Mouse (Mus musculus): ENCODE results near the gene Mylk3. TPM values are rescaled to one million over a fixed set of nuclear protein-coding genes. Genes with fewer than 3 reads are reported as not detected.

The Mylk3 gene
- polyA plus RNA-seq, 1 experiment from 2014 or later: 4.4 TPM

DNA sequence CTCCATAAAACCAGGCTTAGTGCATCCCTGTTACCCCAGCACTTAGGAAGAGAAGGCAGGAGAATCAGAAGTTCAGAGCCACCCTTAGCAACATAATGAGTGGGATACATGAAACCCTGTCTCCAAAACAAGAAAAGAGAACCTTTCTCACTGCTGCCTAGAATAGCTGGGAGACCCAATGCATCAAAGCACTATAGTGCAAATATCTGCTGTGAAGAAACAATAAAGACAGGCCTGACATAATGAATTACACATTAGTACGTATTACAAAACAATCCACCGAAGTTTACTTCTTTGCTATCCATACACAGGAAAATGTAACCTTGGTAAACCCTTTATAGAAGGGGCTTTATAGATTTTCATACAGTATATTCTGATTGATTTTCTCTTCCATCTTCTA lies 77.6 kb downstream of the Mylk3 start:
- H3K36me3 ChIP-seq: peaks cover 50% of the 10 kb centered on the region
- H3K9ac ChIP-seq: no peak overlapping the region
- no peak for ATAC-seq (ENCODE audit: insufficient number of reproducible peaks, insufficient read depth, low FRiP score, low TSS enrichment, low read depth)
- no peak overlapping the region for H3K4me3 ChIP-seq
- no peak overlapping the region for H3K4me2 ChIP-seq
- 89% methylated on average over 2 of the region's 2 CpGs for WGBS
- H3K27ac ChIP-seq: no peak overlapping the region
- no peaks in the 10 kb centered on the region for H3K27me3 ChIP-seq
- no peaks in the 10 kb centered on the region for H3K4me1 ChIP-seq
- H3K9me3 ChIP-seq: no peaks in the 10 kb centered on the region

DNA sequence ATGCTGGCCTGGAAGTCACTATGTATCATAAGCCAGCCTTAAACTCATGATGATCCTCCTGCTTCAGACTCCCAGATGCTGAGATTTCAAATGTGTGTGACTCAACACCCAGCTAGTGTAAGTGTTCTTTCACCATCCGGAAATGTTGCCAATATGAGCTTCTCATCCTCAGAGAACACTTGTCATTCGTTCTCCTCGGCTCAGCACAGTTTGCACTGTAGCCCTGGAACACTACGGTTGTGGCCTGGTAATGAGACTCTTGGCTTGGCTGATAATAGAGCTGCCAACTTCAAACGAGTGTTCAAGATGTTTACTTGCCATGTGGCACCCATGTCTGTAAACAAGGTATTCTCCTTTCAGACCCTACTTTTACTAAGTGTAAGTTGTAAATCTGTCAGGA lies 82.6 kb downstream of the Mylk3 start:
- no peak for ATAC-seq (ENCODE audit: insufficient number of reproducible peaks, insufficient read depth, low FRiP score, low TSS enrichment, low read depth)
- H3K4me2 ChIP-seq: no peak overlapping the region
- 87% methylated on average over 5 of the region's 5 CpGs for WGBS

DNA sequence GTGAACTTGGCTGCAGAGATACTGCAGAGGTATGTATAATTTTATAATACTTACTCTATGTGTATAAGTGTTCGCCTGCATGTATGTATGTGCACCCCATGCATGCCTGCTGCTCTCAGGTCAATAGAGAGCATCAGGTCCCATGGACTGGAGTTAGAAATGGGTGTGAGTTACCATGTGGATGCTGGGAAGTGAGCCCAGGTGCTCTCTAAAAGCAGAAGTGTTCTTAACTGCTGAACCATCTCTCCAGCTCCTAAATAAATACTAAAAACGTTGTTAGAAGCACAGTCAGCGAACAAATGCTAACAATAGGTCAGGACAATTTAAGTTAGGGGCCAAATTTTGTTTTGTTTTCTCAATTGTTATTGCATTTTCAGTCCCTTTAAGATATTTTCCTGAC lies 83.2 kb downstream of the Mylk3 start:
- no peaks in the 10 kb centered on the region for H3K27me3 ChIP-seq
- ATAC-seq (ENCODE audit: insufficient number of reproducible peaks, insufficient read depth, low FRiP score, low TSS enrichment, low read depth): no peak
- 92% methylated on average over 3 of the region's 3 CpGs for WGBS
- peaks cover 48% of the 10 kb centered on the region for H3K36me3 ChIP-seq
- H3K9ac ChIP-seq: no peak overlapping the region
- H3K4me3 ChIP-seq: no peak overlapping the region
- peaks cover 20% of the 10 kb centered on the region for H3K4me1 ChIP-seq
- H3K9me3 ChIP-seq: no peaks in the 10 kb centered on the region
- no peak overlapping the region for H3K4me2 ChIP-seq
- no peak overlapping the region for H3K27ac ChIP-seq

More for the DNA sequence above, 82.6 kb downstream of the Mylk3 start:
- Histone ChIP-seq H3K27me3 (no peaks in the 10 kb centered on the region), H3K27ac (no peak overlapping the region), H3K4me3 (no peak overlapping the region), H3K4me1 (peaks cover 14% of the 10 kb centered on the region), H3K36me3 (peaks cover 54% of the 10 kb centered on the region), H3K9me3 (no peaks in the 10 kb centered on the region), H3K9ac (no peak overlapping the region)

DNA sequence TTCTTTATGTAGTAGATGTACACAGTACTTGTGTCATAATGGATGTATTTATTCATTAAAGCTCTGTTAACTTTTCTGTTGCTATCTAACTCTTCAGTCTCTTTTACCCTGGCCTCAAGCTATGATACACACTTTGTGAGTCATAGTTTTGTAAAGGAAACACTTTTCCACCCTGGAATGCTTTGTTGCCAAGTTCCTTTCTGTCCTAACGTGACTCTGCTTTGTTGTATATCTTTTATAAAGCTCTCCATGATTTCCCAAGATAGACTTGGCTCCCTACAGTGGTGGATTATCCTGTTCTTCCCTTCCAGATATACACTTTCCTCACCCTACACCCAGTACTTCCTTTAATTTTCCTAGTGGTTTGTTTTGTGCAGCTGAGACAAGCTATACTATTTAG lies 84.2 kb downstream of the Mylk3 start:
- H3K9ac ChIP-seq: no peak overlapping the region
- no peak for ATAC-seq (ENCODE audit: insufficient number of reproducible peaks, insufficient read depth, low FRiP score, low TSS enrichment, low read depth)
- peaks cover 41% of the 10 kb centered on the region for H3K36me3 ChIP-seq
- peaks cover 25% of the 10 kb centered on the region for H3K4me1 ChIP-seq
- H3K27me3 ChIP-seq: no peaks in the 10 kb centered on the region
- H3K9me3 ChIP-seq: no peaks in the 10 kb centered on the region
- H3K4me2 ChIP-seq: no peak overlapping the region
- no peak overlapping the region for H3K27ac ChIP-seq
- no peak overlapping the region for H3K4me3 ChIP-seq
- WGBS: 61% methylated on average over 1 of the region's 1 CpGs

DNA sequence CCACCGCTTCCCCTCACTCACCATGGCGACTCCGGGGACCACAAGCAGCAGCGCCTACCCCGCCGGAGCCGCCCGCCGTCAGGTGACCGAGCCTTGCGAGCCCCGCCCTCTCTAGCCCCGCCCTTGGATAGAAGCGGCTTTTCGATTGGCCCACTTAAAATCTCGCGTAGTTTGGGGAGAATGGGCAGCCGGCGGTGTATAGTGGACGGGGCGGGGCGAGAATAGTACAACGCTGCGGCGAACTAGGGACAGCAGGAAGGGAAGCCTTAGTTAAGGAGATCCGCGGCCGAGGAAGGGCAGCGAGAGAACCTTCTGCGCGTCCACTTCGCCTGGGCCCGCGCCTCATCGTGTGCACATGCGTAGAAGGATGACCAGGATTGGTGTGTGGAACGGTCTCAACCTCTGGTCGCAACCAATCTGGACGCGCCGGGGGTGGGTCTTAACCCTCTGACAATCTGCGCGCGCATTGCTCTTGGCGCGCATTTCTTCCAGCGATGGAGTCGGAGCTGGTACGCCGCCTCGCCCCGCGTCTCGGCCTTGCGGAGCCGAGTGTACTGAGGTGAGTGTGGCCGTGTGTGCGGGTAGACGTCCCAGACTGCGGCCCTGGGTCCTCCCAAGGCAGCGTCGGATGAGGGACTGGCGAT lies 86.6 kb downstream of the Mylk3 start, which contains the start of the genes Orc6 and Vps35:
Gene Orc6, plus strand, starts transcription at position 199 of the 644 bp plus-strand sequence.
Gene Vps35, minus strand, starts transcription at position 369 of the 644 bp plus-strand sequence.
- ATAC-seq (ENCODE audit: insufficient number of reproducible peaks, insufficient read depth, low FRiP score, low TSS enrichment, low read depth): peak; percentile 98
- Histone ChIP-seq H3K4me1 (peaks cover 25% of the 10 kb centered on the region), H3K4me3 (peak within 1 kb of the TSS; percentile 94), H3K9ac (peak within 1 kb of the TSS; percentile 96), H3K9me3 (no peaks in the 10 kb centered on the region), H3K27me3 (no peaks in the 10 kb centered on the region), H3K36me3 (peaks cover 21% of the 10 kb centered on the region), H3K27ac (peak within 1 kb of the TSS; percentile 97), H3K4me2 (peak within 1 kb of the TSS; percentile 85)
- under 1% methylated on average over 63 of the region's 63 CpGs for WGBS

- ATAC-seq (ENCODE audit: insufficient number of reproducible peaks, insufficient read depth, low FRiP score, low TSS enrichment, low read depth): 0 out of 2 replicates have a peak, but pooled peaks have one; percentile 28
- H3K27me3 ChIP-seq: no peaks in the 10 kb centered on the region
- H3K9me3 ChIP-seq: no peaks in the 10 kb centered on the region
- H3K27ac ChIP-seq: peak overlapping the region; percentile 97
- peak overlapping the region; percentile 94 for H3K4me3 ChIP-seq
- peaks cover 25% of the 10 kb centered on the region for H3K4me1 ChIP-seq
- H3K36me3 ChIP-seq: peaks cover 22% of the 10 kb centered on the region
- peak overlapping the region; percentile 96 for H3K9ac ChIP-seq
- WGBS: under 1% methylated on average over 52 of the region's 53 CpGs
- peak overlapping the region; percentile 85 for H3K4me2 ChIP-seq
Measured at GRCm38 (mm10) chr8:85298600-85299433, 87.3 kb downstream of the Mylk3 start.

GRCm38 (mm10) chr8:85286846-85287245 lies 99.3 kb downstream of the Mylk3 start:
- H3K4me1 ChIP-seq: no peaks in the 10 kb centered on the region
- no peak overlapping the region for H3K27ac ChIP-seq
- H3K9ac ChIP-seq: no peak overlapping the region
- no peak overlapping the region for H3K4me2 ChIP-seq
- WGBS: 92% methylated on average over 1 of the region's 1 CpGs
- no peaks in the 10 kb centered on the region for H3K9me3 ChIP-seq
- H3K36me3 ChIP-seq: peaks cover 66% of the 10 kb centered on the region
- ATAC-seq (ENCODE audit: insufficient number of reproducible peaks, insufficient read depth, low FRiP score, low TSS enrichment, low read depth): no peak
- no peaks in the 10 kb centered on the region for H3K27me3 ChIP-seq
- no peak overlapping the region for H3K4me3 ChIP-seq

Other genes starting within 250 kb of the Mylk3 start
- not detected in 2 replicates for gene Cks1brt, start 234.4 kb downstream of the Mylk3 start, polyA plus RNA-seq (2015; fragmentation: Nextera tagmentation; extraction: Ambion mirVana)
- not detected in 2 replicates for gene Olfr371, start 160.4 kb downstream of the Mylk3 start, polyA plus RNA-seq (2015; fragmentation: Nextera tagmentation; extraction: Ambion mirVana)
- gene Orc6, start 86.7 kb downstream of the Mylk3 start, polyA plus RNA-seq (2015; fragmentation: Nextera tagmentation; extraction: Ambion mirVana): 111 and 116 TPM in 2 replicates
- 127 and 136 TPM in 2 replicates for gene Vps35, start 86.5 kb downstream of the Mylk3 start, polyA plus RNA-seq (2015; fragmentation: Nextera tagmentation; extraction: Ambion mirVana)
- 54.0 and 56.6 TPM in 2 replicates for gene 4921524J17Rik, start 46.5 kb upstream of the Mylk3 start, polyA plus RNA-seq (2015; fragmentation: Nextera tagmentation; extraction: Ambion mirVana)
- 36.0 and 40.2 TPM in 2 replicates for gene Gpt2, start 106.2 kb upstream of the Mylk3 start, polyA plus RNA-seq (2015; fragmentation: Nextera tagmentation; extraction: Ambion mirVana)
- gene Dnaja2, start 169.0 kb upstream of the Mylk3 start, polyA plus RNA-seq (2015; fragmentation: Nextera tagmentation; extraction: Ambion mirVana): 163 and 173 TPM in 2 replicates

All from embryonic facial prominence, embryonic 13.5 days (tissue).